ENCODE assay signal across 29 mouse cellular contexts in the genomic region with DNA sequence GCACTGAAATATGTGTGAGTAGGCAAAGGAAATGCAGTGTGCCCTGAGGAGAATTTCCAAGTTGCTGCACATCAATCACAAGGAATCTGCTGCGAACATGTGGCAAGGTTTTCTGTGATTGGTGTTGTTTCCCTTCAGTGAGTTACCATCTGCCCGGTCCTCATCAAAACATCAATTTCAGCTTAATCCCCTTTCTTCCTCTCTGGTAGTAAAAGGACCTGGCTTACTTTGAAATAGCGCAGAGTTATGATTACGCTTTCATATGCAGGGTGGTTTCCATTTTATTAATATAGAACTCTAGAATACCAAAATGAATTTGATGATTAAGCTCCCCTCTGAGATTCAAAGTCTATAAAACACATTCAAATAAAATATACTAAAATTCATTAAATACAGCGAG.
DNase-seq lines count a peak whose midpoint lies in the region; ATAC-seq lines count a peak whose summit lies in the region.
"Had no signal": no experiment of that assay in that cellular context is flagged by ENCODE, and none has a peak within 500 bp of the region (broad histone marks: within the 10 kb centered on the region; RNA-seq: fewer than 3 reads in every experiment).

No protein-coding gene starts in this region.

- DNase-seq in limb, embryonic 11.5 days (ENCODE audit: low spot score) = no peak
- DNase-seq in mesoderm, embryonic 11.5 days (ENCODE audit: low read depth, low spot score) = peak; percentile 37
- DNase-seq in liver = no peak
- no peak for DNase-seq in c-Kit-positive CD71-positive TER-119-positive erythroid progenitor cells, embryonic 14.5 days (ENCODE audit: low spot score)
- DNase-seq: adrenal gland, postnatal 36 days; B cell, adult 2 months; cerebellum, adult 8-10 months; cerebellum, postnatal 25 days; heart, adult 2 months; heart, postnatal 4 days; kidney, adult 8-10 months; kidney, postnatal 4 days; spleen, adult 18-20 months; thymus, adult 18-20 months; thymus, postnatal 25 days had no signal

- WGBS in embryonic facial prominence, embryonic 12.5 days = 59% methylated on average over 5 of the region's 5 CpGs
- 42% methylated on average over 5 of the region's 5 CpGs for WGBS in embryonic facial prominence, embryonic 15.5 days
- 52% methylated on average over 5 of the region's 5 CpGs for WGBS in limb, embryonic 11.5 days
- WGBS in intestine, embryonic 15.5 days = 72% methylated on average over 5 of the region's 5 CpGs

- H3K27me3 ChIP-seq in embryonic facial prominence, embryonic 12.5 days = no peaks in the 10 kb centered on the region
- no peaks in the 10 kb centered on the region for H3K27me3 ChIP-seq in embryonic facial prominence, embryonic 15.5 days
- H3K27me3 ChIP-seq in limb, embryonic 11.5 days (ENCODE audit: control insufficient read depth, insufficient read depth, low read length) = no peaks in the 10 kb centered on the region
- H3K27me3 ChIP-seq in intestine, embryonic 15.5 days (replicated peaks) = no peaks in the 10 kb centered on the region
- H3K27me3 ChIP-seq: heart, embryonic 12.5 days; lung, embryonic 15.5 days; midbrain, embryonic 12.5 days; neural tube, embryonic 13.5 days had no signal

- no peak overlapping the region for H3K4me2 ChIP-seq in embryonic facial prominence, embryonic 12.5 days (replicated peaks)
- H3K4me2 ChIP-seq in embryonic facial prominence, embryonic 15.5 days (replicated peaks) = no peak overlapping the region
- no peak overlapping the region for H3K4me2 ChIP-seq in limb, embryonic 11.5 days (ENCODE audit: low read depth, severe bottlenecking)
- no peak overlapping the region for H3K4me2 ChIP-seq in intestine, embryonic 15.5 days (replicated peaks)
- H3K4me2 ChIP-seq: heart, embryonic 12.5 days; hindbrain, embryonic 14.5 days; liver, embryonic 11.5 days; lung, embryonic 15.5 days; midbrain, embryonic 12.5 days; neural tube, embryonic 13.5 days had no signal

- H3K36me3 ChIP-seq in embryonic facial prominence, embryonic 12.5 days = no peaks in the 10 kb centered on the region
- no peaks in the 10 kb centered on the region for H3K36me3 ChIP-seq in embryonic facial prominence, embryonic 15.5 days
- H3K36me3 ChIP-seq in limb, embryonic 11.5 days (ENCODE audit: control insufficient read depth, insufficient read depth, low read length) = no peaks in the 10 kb centered on the region
- H3K36me3 ChIP-seq in intestine, embryonic 15.5 days = no peaks in the 10 kb centered on the region
- H3K36me3 ChIP-seq: forebrain, embryonic 10.5 days; heart, embryonic 12.5 days; lung, embryonic 15.5 days; midbrain, embryonic 12.5 days; neural tube, embryonic 13.5 days had no signal

- peak overlapping the region; percentile 58 for H3K27ac ChIP-seq in embryonic facial prominence, embryonic 12.5 days
- peak overlapping the region; percentile 41 for H3K27ac ChIP-seq in embryonic facial prominence, embryonic 15.5 days (replicated peaks)
- peak overlapping the region; percentile 63; the same call in 1 of the 2 replicates for H3K27ac ChIP-seq in limb, embryonic 11.5 days (replicated peaks; ENCODE audit: low read depth, low read length)
- no peak overlapping the region for H3K27ac ChIP-seq in intestine, embryonic 15.5 days
- H3K27ac ChIP-seq: forebrain, embryonic 10.5 days; heart, adult 2 months; hindbrain, embryonic 14.5 days; kidney, postnatal 0 days; lung, embryonic 15.5 days; midbrain, embryonic 12.5 days; neural tube, embryonic 13.5 days; stomach, postnatal 0 days had no signal

- no peak overlapping the region for H3K9ac ChIP-seq in embryonic facial prominence, embryonic 12.5 days
- no peak overlapping the region for H3K9ac ChIP-seq in embryonic facial prominence, embryonic 15.5 days
- H3K9ac ChIP-seq in limb, embryonic 11.5 days (ENCODE audit: low read length) = no peak overlapping the region
- no peak overlapping the region for H3K9ac ChIP-seq in intestine, embryonic 15.5 days
- H3K9ac ChIP-seq: heart, embryonic 12.5 days; hindbrain, embryonic 14.5 days; lung, embryonic 15.5 days; midbrain, embryonic 12.5 days; neural tube, embryonic 13.5 days had no signal

- ATAC-seq in embryonic facial prominence, embryonic 12.5 days (ENCODE audit: insufficient number of reproducible peaks, insufficient read depth, low FRiP score, low TSS enrichment) = no peak
- ATAC-seq in embryonic facial prominence, embryonic 15.5 days (ENCODE audit: insufficient number of reproducible peaks, low FRiP score, low TSS enrichment, low read depth) = no peak
- no peak for ATAC-seq in limb, embryonic 11.5 days (ENCODE audit: insufficient number of reproducible peaks, low FRiP score, low TSS enrichment, low read depth)
- no peak for ATAC-seq in intestine, embryonic 15.5 days
- ATAC-seq: forebrain, embryonic 16.5 days had no signal

- no peaks in the 10 kb centered on the region for H3K9me3 ChIP-seq in embryonic facial prominence, embryonic 12.5 days
- no peaks in the 10 kb centered on the region for H3K9me3 ChIP-seq in embryonic facial prominence, embryonic 15.5 days (replicated peaks)
- no peaks in the 10 kb centered on the region for H3K9me3 ChIP-seq in limb, embryonic 11.5 days (ENCODE audit: control insufficient read depth, low read length)
- H3K9me3 ChIP-seq in intestine, embryonic 15.5 days = no peaks in the 10 kb centered on the region
- H3K9me3 ChIP-seq: forebrain, embryonic 10.5 days; heart, embryonic 12.5 days; lung, embryonic 15.5 days; midbrain, embryonic 12.5 days; neural tube, embryonic 13.5 days had no signal

- H3K4me1 ChIP-seq in embryonic facial prominence, embryonic 12.5 days = peaks cover 15% of the 10 kb centered on the region
- H3K4me1 ChIP-seq in embryonic facial prominence, embryonic 15.5 days = peaks cover 9% of the 10 kb centered on the region; the same call in 1 of the 2 replicates
- H3K4me1 ChIP-seq in limb, embryonic 11.5 days (ENCODE audit: control insufficient read depth, insufficient read depth, low read length) = peaks cover 3% of the 10 kb centered on the region; the same call in 1 of the 2 replicates
- no peaks in the 10 kb centered on the region for H3K4me1 ChIP-seq in intestine, embryonic 15.5 days (replicated peaks)
- H3K4me1 ChIP-seq: forebrain, embryonic 10.5 days; heart, embryonic 12.5 days; midbrain, embryonic 12.5 days; neural tube, embryonic 13.5 days had no signal

- H3K4me3 ChIP-seq in embryonic facial prominence, embryonic 12.5 days = no peak overlapping the region
- no peak overlapping the region for H3K4me3 ChIP-seq in embryonic facial prominence, embryonic 15.5 days (replicated peaks)
- H3K4me3 ChIP-seq in limb, embryonic 11.5 days (ENCODE audit: low read depth, low read length) = no peak overlapping the region
- no peak overlapping the region for H3K4me3 ChIP-seq in intestine, embryonic 15.5 days (replicated peaks)
- H3K4me3 ChIP-seq: forebrain, embryonic 10.5 days; heart, adult 2 months; heart, embryonic 12.5 days; lung, embryonic 15.5 days; midbrain, embryonic 12.5 days; myocyte; neural tube, embryonic 13.5 days had no signal
